Mouse (Mus musculus) liver, adult 2 months (tissue): ENCODE measurements at regions not wholly inside any gene's neighbourhood (a gene's known extent, or its start where the extent isn't known, plus 50 kb on each side); places are given as distances from the start of the nearest gene placed in this dataset.

Experiments
- CTCF ChIP-seq: fragments of 200-500 bp; IDR thresholded peaks from 2 replicates; pipeline ENCODE4 v1.5.1; 2011; ENCODE audit warnings: low read depth, low read length, control low read depth
- POLR2A ChIP-seq: fragments of 200-500 bp; IDR thresholded peaks from 2 replicates; pipeline ENCODE4 v1.6.1; 2011; ENCODE audit warnings: low read length, control low read depth; ENCODE audit not compliant: insufficient read depth; ENCODE audit errors: extremely low read depth

- TF ChIP-seq POLR2A (no peak), CTCF (peak; percentile 100)
Measured at GRCm38 (mm10) chr6:99803983-99804904, 78.1 kb upstream of the Prok2 start.
